ENCODE assay signal across 26 mouse cellular contexts in genomic region chr2:12206353-12206752, GRCm38 (mm10).
DNase-seq lines count a peak whose midpoint lies in the region; ATAC-seq and TF ChIP-seq lines count a peak whose summit lies in the region.
"Had no signal": no experiment of that assay in that cellular context is flagged by ENCODE, and none has a peak within 500 bp of the region (broad histone marks: within the 10 kb centered on the region; RNA-seq: fewer than 3 reads in every experiment).

No protein-coding gene starts in this region.

- no peak overlapping the region for H3K9ac ChIP-seq in lung, postnatal 0 days (replicated peaks; ENCODE audit: low read depth)
- no peak overlapping the region for H3K9ac ChIP-seq in liver, embryonic 11.5 days (ENCODE audit: low read depth, low read length)
- H3K9ac ChIP-seq in hindbrain, embryonic 11.5 days (ENCODE audit: low read depth, low read length) = no peak overlapping the region
- H3K9ac ChIP-seq: embryonic facial prominence, embryonic 15.5 days; forebrain, embryonic 15.5 days; hindbrain, embryonic 14.5 days; liver, postnatal 0 days; neural tube, embryonic 12.5 days had no signal

- no peak overlapping the region for H3K4me2 ChIP-seq in lung, postnatal 0 days (replicated peaks; ENCODE audit: low read depth, low read length)
- H3K4me2 ChIP-seq in liver, embryonic 11.5 days = no peak overlapping the region
- H3K4me2 ChIP-seq in hindbrain, embryonic 11.5 days (replicated peaks; ENCODE audit: low read depth, low read length) = no peak overlapping the region
- H3K4me2 ChIP-seq: embryonic facial prominence, embryonic 15.5 days; forebrain, embryonic 15.5 days; heart, embryonic 11.5 days; hindbrain, embryonic 14.5 days; neural tube, embryonic 12.5 days had no signal

- H3K9me3 ChIP-seq in lung, postnatal 0 days (ENCODE audit: low read length) = no peaks in the 10 kb centered on the region
- no peaks in the 10 kb centered on the region for H3K9me3 ChIP-seq in liver, embryonic 11.5 days (ENCODE audit: control insufficient read depth, low read length)
- H3K9me3 ChIP-seq in hindbrain, embryonic 11.5 days (ENCODE audit: control insufficient read depth, low read length) = no peaks in the 10 kb centered on the region
- H3K9me3 ChIP-seq: embryonic facial prominence, embryonic 15.5 days; forebrain, embryonic 15.5 days; neural tube, embryonic 12.5 days had no signal

- no peak overlapping the region for H3K27ac ChIP-seq in lung, postnatal 0 days (ENCODE audit: low read length)
- H3K27ac ChIP-seq in embryonic fibroblast, embryonic 13.5 days (ENCODE audit: insufficient read depth, low read length) = peak overlapping the region; percentile 12; the same call in 1 of the 2 replicates
- H3K27ac ChIP-seq in liver, embryonic 11.5 days (ENCODE audit: low read depth, low read length) = no peak overlapping the region
- no peak overlapping the region for H3K27ac ChIP-seq in hindbrain, embryonic 11.5 days (ENCODE audit: low read depth, low read length)
- H3K27ac ChIP-seq: embryonic facial prominence, embryonic 15.5 days; forebrain, embryonic 15.5 days; hindbrain, embryonic 14.5 days; neural tube, embryonic 12.5 days had no signal

- TF ChIP-seq CTCF in lung, postnatal 0 days (IDR thresholded peaks at IDR 0.05) = no peak
- no peak for TF ChIP-seq CTCF in embryonic fibroblast, embryonic 13.5 days (IDR thresholded peaks at IDR 0.05; ENCODE audit: borderline replicate concordance, insufficient read depth, low read length)

- no peak for ATAC-seq in lung, postnatal 0 days
- ATAC-seq in megakaryocyte progenitor cell, adult 5-6 weeks (replicated peaks; ENCODE audit: poor library complexity) = peak; percentile 95
- ATAC-seq in liver, embryonic 11.5 days (replicated peaks; ENCODE audit: low FRiP score) = no peak
- no peak for ATAC-seq in hindbrain, embryonic 11.5 days (ENCODE audit: low FRiP score)
- ATAC-seq: CD4-positive, CD25-positive, alpha-beta regulatory T cell, adult 4 months; forebrain, embryonic 15.5 days; inflammation-experienced regulatory T-cells, adult 6 months; liver, postnatal 0 days had no signal

- H3K4me1 ChIP-seq in lung, postnatal 0 days (ENCODE audit: insufficient read depth, low read depth, low read length) = no peaks in the 10 kb centered on the region
- peaks cover 3% of the 10 kb centered on the region; the same call in 1 of the 2 replicates for H3K4me1 ChIP-seq in embryonic fibroblast, embryonic 13.5 days (ENCODE audit: control insufficient read depth, insufficient read depth, low read length)
- H3K4me1 ChIP-seq in liver, embryonic 11.5 days (replicated peaks; ENCODE audit: control insufficient read depth, insufficient read depth, low read length) = no peaks in the 10 kb centered on the region
- no peaks in the 10 kb centered on the region for H3K4me1 ChIP-seq in hindbrain, embryonic 11.5 days (replicated peaks; ENCODE audit: control insufficient read depth, insufficient read depth, low read length)
- H3K4me1 ChIP-seq: embryonic facial prominence, embryonic 15.5 days; forebrain, embryonic 15.5 days; neural tube, embryonic 12.5 days had no signal

- H3K27me3 ChIP-seq in lung, postnatal 0 days (replicated peaks; ENCODE audit: insufficient read depth, low read length) = no peaks in the 10 kb centered on the region
- no peaks in the 10 kb centered on the region for H3K27me3 ChIP-seq in liver, embryonic 11.5 days (replicated peaks; ENCODE audit: control insufficient read depth, insufficient read depth, low read length)
- H3K27me3 ChIP-seq in hindbrain, embryonic 11.5 days (ENCODE audit: control insufficient read depth, insufficient read depth, low read length) = no peaks in the 10 kb centered on the region
- H3K27me3 ChIP-seq: embryonic facial prominence, embryonic 15.5 days; forebrain, embryonic 15.5 days; neural tube, embryonic 12.5 days had no signal

- TF ChIP-seq POLR2A in embryonic fibroblast, embryonic 13.5 days (IDR thresholded peaks at IDR 0.05; ENCODE audit: low read depth, low read length) = no peak

- no peak overlapping the region for H3K4me3 ChIP-seq in lung, postnatal 0 days (ENCODE audit: low read depth, low read length)
- H3K4me3 ChIP-seq in embryonic fibroblast, embryonic 13.5 days (ENCODE audit: insufficient read depth, low read length) = no peak overlapping the region
- no peak overlapping the region for H3K4me3 ChIP-seq in liver, embryonic 11.5 days (ENCODE audit: low read depth, low read length)
- no peak overlapping the region for H3K4me3 ChIP-seq in hindbrain, embryonic 11.5 days (ENCODE audit: low read depth, low read length)
- H3K4me3 ChIP-seq: embryonic facial prominence, embryonic 15.5 days; forebrain, embryonic 15.5 days; neural tube, embryonic 12.5 days had no signal

- DNase-seq in lung, postnatal 0 days (ENCODE audit: low spot score) = peak; percentile 13
- DNase-seq in lung, postnatal 4 days = no peak
- DNase-seq in liver, embryonic 11.5 days (ENCODE audit: low spot score) = no peak
- DNase-seq in right cerebral cortex, postnatal 36 days (ENCODE audit: low spot score in 2 of 2) = no peak
- no peak for DNase-seq in hindbrain, embryonic 11.5 days (ENCODE audit: low spot score)
- no peak for DNase-seq in natural killer cell, adult 2 months (ENCODE audit: low spot score in 2 of 2)
- DNase-seq: adrenal gland, postnatal 14 days; cerebellum, adult 9-10 months; gastrocnemius, postnatal 10 days; heart, adult 11 months; heart, postnatal 10 days; kidney, adult 2 months; kidney, postnatal 10 days; liver, postnatal 0 days; lung, postnatal 10 days; right cerebral cortex, adult 18-20 months; thymus, adult 18-20 months had no signal

- 47% methylated on average over 5 of the region's 5 CpGs for WGBS in lung, postnatal 0 days
- 37% methylated on average over 5 of the region's 5 CpGs for WGBS in liver, embryonic 11.5 days
- WGBS in hindbrain, embryonic 11.5 days = 75% methylated on average over 5 of the region's 5 CpGs

- no peak for TF ChIP-seq EP300 in lung, postnatal 0 days (IDR thresholded peaks at IDR 0.05)

- no peaks in the 10 kb centered on the region for H3K36me3 ChIP-seq in lung, postnatal 0 days (ENCODE audit: insufficient read depth, low read length)
- no peaks in the 10 kb centered on the region for H3K36me3 ChIP-seq in liver, embryonic 11.5 days (ENCODE audit: control insufficient read depth, insufficient read depth, low read length)
- no peaks in the 10 kb centered on the region for H3K36me3 ChIP-seq in hindbrain, embryonic 11.5 days (ENCODE audit: control insufficient read depth, insufficient read depth, low read length)
- H3K36me3 ChIP-seq: forebrain, embryonic 15.5 days; neural tube, embryonic 12.5 days had no signal
